Mouse (Mus musculus): ENCODE results near the gene Prickle2.

Gene Prickle2

DNA sequence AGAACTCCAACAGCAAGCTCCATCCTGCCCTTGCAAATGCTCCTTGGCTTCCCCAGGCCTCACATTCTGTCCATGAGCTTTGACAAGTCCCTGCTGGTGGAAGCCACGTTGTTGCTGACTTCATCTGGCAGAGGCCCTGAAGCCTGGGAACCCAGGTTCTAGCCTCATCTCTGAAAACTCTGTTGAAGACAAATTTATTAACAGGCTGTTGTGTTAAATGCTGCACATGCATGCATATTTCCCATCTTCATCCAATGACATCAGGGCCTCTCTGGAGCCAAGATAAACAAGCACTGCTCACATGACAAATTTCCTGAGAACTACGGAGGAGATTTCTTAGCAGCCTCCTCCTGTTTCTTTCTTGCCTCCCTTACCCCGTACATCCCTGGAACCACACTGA is 259.3 kb downstream of the Prickle2 start:
- no peak for DNase-seq (ENCODE audit: low spot score in 2 of 2)

- DNase-seq (ENCODE audit: low spot score in 2 of 2): no peak
These were observed 264.8 kb downstream of the Prickle2 start for GRCm38 (mm10) chr6:92441205-92441604.

DNA sequence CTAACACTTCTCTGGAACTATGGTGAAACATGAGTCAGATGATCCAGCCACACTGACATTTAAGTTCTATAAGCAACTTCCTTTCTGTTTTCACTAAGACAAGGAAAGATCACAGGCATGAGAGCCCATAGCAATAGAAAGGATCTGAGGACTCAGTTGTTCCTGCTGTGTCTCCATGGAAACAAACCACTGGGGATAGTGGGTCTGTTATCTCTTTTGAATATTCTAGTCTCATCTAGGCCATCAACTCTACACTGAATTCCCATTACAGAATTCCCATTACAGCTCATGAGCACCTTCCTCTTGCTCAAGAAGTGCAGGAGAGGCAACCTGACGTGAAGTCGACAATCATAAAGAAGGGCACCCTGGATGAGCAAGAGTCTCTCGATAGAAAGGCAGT is 265.7 kb downstream of the Prickle2 start:
- no peak for DNase-seq (ENCODE audit: low spot score in 2 of 2)

GRCm38 (mm10) chr6:92432146-92432545 is 273.8 kb downstream of the Prickle2 start:
- DNase-seq (ENCODE audit: low spot score in 2 of 2): no peak

GRCm38 (mm10) chr6:92427406-92428171 is 278.4 kb downstream of the Prickle2 start:
- DNase-seq (ENCODE audit: low spot score in 2 of 2): no peak

GRCm38 (mm10) chr6:92425901-92426300 is 280.1 kb downstream of the Prickle2 start:
- DNase-seq (ENCODE audit: low spot score in 2 of 2): no peak

DNA sequence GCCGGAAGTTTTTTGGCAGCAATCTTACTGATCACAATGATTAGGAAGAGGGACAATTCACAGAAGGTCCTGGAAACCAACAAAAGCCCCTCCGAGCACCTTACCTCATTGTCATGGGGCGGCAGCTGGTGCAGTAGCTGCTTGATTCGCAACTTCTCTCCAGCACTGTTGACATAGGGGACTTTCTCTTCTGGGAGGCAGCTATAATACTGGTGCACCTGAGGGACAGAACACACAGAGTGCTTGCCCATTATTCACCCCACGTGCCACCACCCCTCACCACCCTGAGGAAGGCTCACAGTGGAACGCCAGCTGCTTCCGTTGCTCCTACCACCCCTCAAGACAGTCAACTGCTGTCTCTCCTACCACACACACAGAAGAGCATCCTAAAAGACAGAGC is 280.5 kb downstream of the Prickle2 start:
- no peak for DNase-seq (ENCODE audit: low spot score in 2 of 2)

- no peak for DNase-seq (ENCODE audit: low spot score in 2 of 2)
These were observed 281.0 kb downstream of the Prickle2 start for GRCm38 (mm10) chr6:92424991-92425390.

DNA sequence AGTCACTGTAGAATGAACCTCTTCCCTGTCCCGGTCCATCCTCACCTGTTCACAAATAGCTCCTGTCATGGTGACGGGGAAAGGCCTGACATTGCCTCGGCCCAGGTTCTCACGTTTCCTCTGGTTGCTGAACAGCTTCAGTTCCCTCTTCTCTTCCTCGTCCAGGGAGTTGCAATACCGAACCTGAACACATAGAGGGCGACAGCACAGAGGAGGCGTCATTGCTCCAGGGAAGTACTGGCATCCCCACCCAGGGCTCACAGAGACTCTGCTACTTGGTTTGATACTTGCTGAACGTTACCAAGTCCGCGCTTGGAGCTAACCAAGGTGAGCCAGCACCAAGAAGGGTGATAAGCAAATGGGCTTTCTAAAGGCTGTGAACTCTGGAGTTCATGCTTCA is 283.7 kb downstream of the Prickle2 start:
- DNase-seq (ENCODE audit: low spot score in 2 of 2): no peak

DNA sequence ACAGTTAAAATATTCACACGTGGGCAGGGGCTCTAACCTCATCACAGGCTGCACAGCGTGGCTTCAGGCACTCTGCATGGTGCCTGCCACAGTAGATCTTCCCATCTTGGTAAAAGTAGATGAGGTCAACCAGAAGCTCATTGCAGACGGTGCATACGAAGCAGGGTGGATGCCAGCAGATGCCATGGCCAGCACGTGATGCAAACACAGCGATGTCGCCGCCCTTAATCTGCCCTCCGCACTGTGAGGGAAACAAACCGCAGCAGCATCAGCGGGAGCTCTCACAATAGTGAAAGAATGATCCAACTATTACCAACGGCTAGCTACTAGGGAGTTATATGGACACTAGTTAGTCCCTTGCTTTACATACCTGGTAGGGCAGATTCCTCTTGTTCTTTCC is 285.8 kb downstream of the Prickle2 start:
- DNase-seq (ENCODE audit: low spot score in 2 of 2): no peak

DNA sequence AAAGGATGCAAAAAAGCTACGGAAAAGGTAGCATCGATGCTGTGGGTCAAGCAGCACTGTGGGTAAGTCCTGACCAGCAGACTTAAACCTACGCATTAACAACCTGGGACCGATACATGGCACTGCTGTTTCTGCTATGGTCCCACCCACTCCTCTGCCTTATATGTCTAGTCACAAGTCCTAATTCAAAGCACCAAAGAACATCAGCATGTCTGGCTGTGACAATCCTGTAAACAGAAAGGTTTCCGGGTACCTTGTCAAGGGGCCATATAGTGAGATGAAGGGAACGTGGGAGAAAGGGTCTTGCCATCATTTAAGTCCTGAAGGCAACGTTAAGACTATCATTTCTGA is 290.6 kb downstream of the Prickle2 start:
- no peak for DNase-seq (ENCODE audit: low spot score in 2 of 2)

- no peak for DNase-seq (ENCODE audit: low spot score in 2 of 2)
These were observed 291.2 kb downstream of the Prickle2 start for GRCm38 (mm10) chr6:92414478-92415404.

GRCm38 (mm10) chr6:92413982-92414381 is 292.0 kb downstream of the Prickle2 start:
- no peak for DNase-seq (ENCODE audit: low spot score in 2 of 2)

DNA sequence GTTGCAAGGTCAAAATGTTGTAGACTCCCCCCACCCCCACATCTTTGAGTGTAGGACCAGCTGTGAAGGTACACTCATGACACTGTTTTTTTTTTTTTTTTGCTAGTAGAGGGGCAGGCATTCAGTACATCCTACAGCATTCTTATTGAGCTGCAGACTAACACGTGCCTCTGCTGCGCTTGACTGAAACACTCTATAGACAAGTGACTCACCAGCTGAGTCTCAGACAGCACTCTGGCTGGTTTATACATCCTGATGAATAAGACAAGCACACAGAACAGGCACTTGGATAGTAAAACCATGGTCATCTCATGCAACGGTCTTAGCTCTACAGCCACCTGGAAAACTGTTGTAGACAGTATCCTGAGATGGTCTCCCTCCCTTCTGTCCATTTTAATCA is 296.2 kb downstream of the Prickle2 start:
- DNase-seq (ENCODE audit: low spot score in 2 of 2): no peak

DNA sequence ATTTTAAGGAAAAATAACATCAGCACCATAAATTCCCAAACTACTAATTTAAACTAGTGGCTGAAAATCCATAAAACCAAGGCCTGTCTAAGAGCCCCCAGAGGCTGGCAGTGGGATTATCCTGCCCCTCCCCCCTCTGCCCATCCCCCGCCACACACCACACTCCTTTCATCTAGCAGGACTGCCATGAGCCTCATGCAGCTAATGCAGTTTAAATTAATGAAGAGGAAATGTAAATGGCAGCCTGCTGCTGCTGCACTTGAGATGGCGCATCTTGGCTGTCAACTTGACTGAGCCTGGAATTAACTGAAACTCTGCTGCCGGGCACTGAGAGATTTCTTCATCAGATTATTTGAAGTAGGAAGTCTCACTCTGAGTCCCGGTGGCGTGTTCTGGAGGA is 298.7 kb downstream of the Prickle2 start:
- no peak for DNase-seq (ENCODE audit: low spot score in 2 of 2)

- DNase-seq (ENCODE audit: low spot score in 2 of 2): no peak
These were observed 300.4 kb downstream of the Prickle2 start for GRCm38 (mm10) chr6:92405571-92405970.

GRCm38 (mm10) chr6:92397876-92398275 is 308.1 kb downstream of the Prickle2 start:
- DNase-seq (ENCODE audit: low spot score in 2 of 2): no peak

- DNase-seq (ENCODE audit: low spot score in 2 of 2): no peak
These were observed 310.4 kb downstream of the Prickle2 start for GRCm38 (mm10) chr6:92395556-92395955.

- DNase-seq (ENCODE audit: low spot score in 2 of 2): no peak
These were observed 310.8 kb downstream of the Prickle2 start for GRCm38 (mm10) chr6:92395143-92395542.

- DNase-seq (ENCODE audit: low spot score in 2 of 2): no peak
These were observed 311.3 kb downstream of the Prickle2 start for GRCm38 (mm10) chr6:92394628-92395027.

GRCm38 (mm10) chr6:92390321-92390720 is 315.6 kb downstream of the Prickle2 start:
- no peak for DNase-seq (ENCODE audit: low spot score in 2 of 2)

DNA sequence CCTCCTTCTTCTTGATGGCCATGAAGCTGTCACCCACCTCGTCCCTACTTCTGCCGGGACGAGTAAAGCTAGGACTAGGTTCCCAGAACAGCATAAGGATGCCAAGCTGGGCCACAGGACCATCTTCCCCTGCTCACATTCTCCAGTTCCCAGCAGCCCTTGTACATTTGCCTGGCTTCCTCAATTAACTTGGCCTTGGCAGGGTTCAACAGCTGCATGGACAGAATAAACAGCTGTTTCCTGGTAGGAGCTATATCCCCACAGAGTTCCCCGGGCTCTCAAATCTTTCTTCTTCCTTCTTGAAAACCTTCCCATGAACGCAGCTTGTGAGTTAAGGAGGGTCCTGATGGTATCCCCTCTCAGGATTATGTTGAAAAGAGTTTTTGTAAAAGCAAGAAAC is 317.3 kb downstream of the Prickle2 start:
- no peak for DNase-seq (ENCODE audit: low spot score in 2 of 2)

DNA sequence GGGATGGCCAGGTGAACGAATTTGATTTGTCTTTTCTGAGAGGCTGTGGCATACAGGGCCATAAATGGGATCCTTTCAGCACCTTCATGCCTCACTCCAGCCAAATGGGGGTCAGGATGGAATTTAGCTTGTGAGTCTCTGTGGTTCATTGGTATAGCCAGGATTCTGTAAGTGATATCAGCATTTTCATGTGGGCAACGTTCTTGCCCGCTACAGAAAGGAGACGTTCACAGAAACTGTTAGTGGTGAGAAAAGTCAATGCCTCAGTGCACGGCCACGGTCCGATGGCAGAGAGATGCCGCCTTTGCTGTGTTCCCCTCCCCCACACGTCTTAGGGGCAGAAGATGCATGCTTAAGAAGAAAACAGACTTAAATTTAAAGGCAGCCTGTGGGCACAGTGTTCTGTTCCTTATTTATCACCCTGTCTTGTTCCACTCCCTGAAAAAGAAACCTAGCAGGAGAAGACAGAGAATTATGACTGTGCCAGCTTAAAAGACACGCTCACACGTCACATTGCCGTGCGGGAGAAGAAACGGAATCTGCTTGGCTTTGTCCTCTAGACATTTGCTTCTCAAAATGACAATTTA is 322.7 kb downstream of the Prickle2 start:
- DNase-seq (ENCODE audit: low spot score in 2 of 2): no peak
